Comparison of ENCODE assay signal across 10 mouse cellular contexts in the genomic region with DNA sequence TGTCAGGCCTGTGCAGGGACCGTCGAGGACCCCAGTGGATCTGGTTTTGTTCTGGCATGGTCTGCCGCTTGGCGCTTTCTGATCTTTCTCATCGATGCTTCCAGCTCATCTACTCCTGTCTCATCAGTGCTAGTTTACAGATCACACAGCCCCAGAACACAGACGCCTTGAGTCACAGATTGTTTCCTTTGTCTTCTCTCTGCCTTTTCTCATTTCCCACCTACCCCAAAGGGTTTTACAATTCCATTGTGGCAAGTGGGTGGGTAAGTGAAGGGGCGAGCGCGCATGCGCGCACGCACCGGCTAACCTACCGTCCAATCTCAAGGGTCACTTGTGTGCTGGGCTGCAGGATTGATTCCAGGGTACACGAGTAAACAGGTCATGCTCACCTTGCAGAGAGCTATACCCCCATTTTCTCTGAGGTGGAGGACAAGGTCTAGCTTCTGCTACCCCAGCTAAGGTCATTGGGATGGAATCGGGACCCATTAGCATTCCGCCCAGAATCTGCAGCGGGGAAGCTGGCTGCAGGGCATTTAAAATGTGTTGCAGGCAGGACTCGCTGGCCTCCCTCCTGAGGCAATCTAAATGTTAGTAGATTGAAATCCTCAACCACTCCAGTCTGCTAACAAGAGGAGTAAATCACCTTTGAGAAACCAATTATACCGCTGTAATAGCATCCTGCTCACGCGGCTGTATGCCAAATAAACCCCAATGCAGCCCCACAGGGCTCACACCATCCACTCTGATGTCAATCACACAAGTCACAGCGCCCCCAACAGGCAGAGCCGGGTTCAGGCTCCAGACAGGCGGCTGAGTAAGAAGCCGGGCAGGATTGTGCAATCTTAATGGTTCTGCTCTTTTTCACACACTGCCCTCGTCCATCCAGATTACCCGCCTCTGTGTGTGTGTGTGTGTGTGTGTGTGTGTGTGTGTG. TPM values are rescaled to one million over a fixed set of nuclear protein-coding genes. Genes with fewer than 3 reads are reported as not detected.
A peak's percentile ranks its signal among the peaks of the same experiment; 100 is the strongest.
DNase-seq lines count a peak whose midpoint lies in the region; ATAC-seq and TF ChIP-seq lines count a peak whose summit lies in the region.
"Had no signal": no experiment of that assay in that cellular context is flagged by ENCODE, and none has a peak within 500 bp of the region (broad histone marks: within the 10 kb centered on the region; RNA-seq: fewer than 3 reads in every experiment).

No protein-coding gene starts in this region.

- intact Hi-C loops in left cerebral cortex, postnatal 14 days (cut with DNase I) = no loop called here

- WGBS in hindbrain, embryonic 13.5 days = 43% methylated on average over 28 of the region's 28 CpGs
- 45% methylated on average over 28 of the region's 28 CpGs for WGBS in midbrain, embryonic 13.5 days

- in situ Hi-C loops in ES-E14 (cut with MboI; ENCODE audit: low sequenced_read_pairs in 2 of 2, unreplicated experiment in 2 of 2) = no loop called here

- no peak overlapping the region for H3K27ac ChIP-seq in ES-E14 (ENCODE audit: insufficient read depth, low read depth, low read length, poor library complexity, severe bottlenecking)
- peak overlapping the region; percentile 83 for H3K27ac ChIP-seq in hindbrain, embryonic 13.5 days
- H3K27ac ChIP-seq in midbrain, embryonic 13.5 days = peak overlapping the region; percentile 72
- H3K27ac ChIP-seq: heart, adult 2 months had no signal

- no peaks in the 10 kb centered on the region for H3K27me3 ChIP-seq in hindbrain, embryonic 13.5 days
- no peaks in the 10 kb centered on the region for H3K27me3 ChIP-seq in midbrain, embryonic 13.5 days

- peak overlapping the region; percentile 35; the same call in 1 of the 2 replicates for H3K9ac ChIP-seq in ES-E14 (ENCODE audit: insufficient read depth, low read depth, low read length, poor library complexity, severe bottlenecking)
- peak overlapping the region; percentile 43 for H3K9ac ChIP-seq in hindbrain, embryonic 13.5 days
- peak overlapping the region; percentile 16; the same call in 1 of the 2 replicates for H3K9ac ChIP-seq in midbrain, embryonic 13.5 days (replicated peaks)

- DNase-seq in kidney, postnatal 4 days = peak; percentile 33 to 51
- no peak for DNase-seq in kidney, postnatal 14 days
- peak; percentile 84 for DNase-seq in ES-E14 (ENCODE audit: low read depth, low spot score)
- no peak for DNase-seq in gastrocnemius, adult 18-20 months (ENCODE audit: low spot score)
- DNase-seq in left cerebral cortex, postnatal 14 days (ENCODE audit: low spot score in 2 of 2) = no peak
- DNase-seq: heart, adult 2 months; layer of hippocampus, postnatal 36 days had no signal

- H3K4me2 ChIP-seq in hindbrain, embryonic 13.5 days = peak overlapping the region; percentile 23; the same call in 1 of the 2 replicates
- peak overlapping the region; percentile 9; the same call in 1 of the 2 replicates for H3K4me2 ChIP-seq in midbrain, embryonic 13.5 days (replicated peaks)

- ATAC-seq in hindbrain, embryonic 13.5 days (ENCODE audit: low FRiP score) = peak; percentile 70
- ATAC-seq in midbrain, embryonic 13.5 days = peak; percentile 78
- no peak for ATAC-seq in erythroid progenitor cell, adult 5-6 weeks (replicated peaks; ENCODE audit: low FRiP score, poor library complexity, severe bottlenecking)

- H3K9me3 ChIP-seq in ES-E14 (ENCODE audit: control insufficient read depth, insufficient read depth, low read depth, low read length) = no peaks in the 10 kb centered on the region
- no peaks in the 10 kb centered on the region for H3K9me3 ChIP-seq in hindbrain, embryonic 13.5 days
- no peaks in the 10 kb centered on the region for H3K9me3 ChIP-seq in midbrain, embryonic 13.5 days

- H3K4me1 ChIP-seq in ES-E14 (ENCODE audit: control insufficient read depth in 2 of 2, insufficient read depth in 2 of 2, low read length in 2 of 2, poor library complexity in 1 of 2) = peaks cover 0 to 9% of the 10 kb centered on the region in 2 experiments; a peak in 2 of 4 replicates
- H3K4me1 ChIP-seq in hindbrain, embryonic 13.5 days (replicated peaks) = peaks cover 27% of the 10 kb centered on the region
- peaks cover 6% of the 10 kb centered on the region for H3K4me1 ChIP-seq in midbrain, embryonic 13.5 days (replicated peaks)

- no peaks in the 10 kb centered on the region for H3K36me3 ChIP-seq in ES-E14 (ENCODE audit: control insufficient read depth, insufficient read depth, low read length, poor library complexity, severe bottlenecking)
- H3K36me3 ChIP-seq in hindbrain, embryonic 13.5 days = no peaks in the 10 kb centered on the region
- H3K36me3 ChIP-seq in midbrain, embryonic 13.5 days = no peaks in the 10 kb centered on the region

- peak overlapping the region; percentile 44 to 56 for H3K4me3 ChIP-seq in ES-E14 (ENCODE audit: insufficient read depth in 1 of 2, low read depth in 1 of 2, low read length in 2 of 2, poor library complexity in 1 of 2, severe bottlenecking in 1 of 2)
- H3K4me3 ChIP-seq in hindbrain, embryonic 13.5 days = no peak overlapping the region
- H3K4me3 ChIP-seq in midbrain, embryonic 13.5 days (replicated peaks) = no peak overlapping the region
- H3K4me3 ChIP-seq: heart, adult 2 months had no signal

TF ChIP-seq in ES-E14, 5 proteins besides CTCF, POLR2A, EP300 and RAD21:
- TF ChIP-seq ZNF384 (IDR thresholded peaks at IDR 0.05; ENCODE audit: low read depth, low read length) (no peak), ZC3H11A (IDR thresholded peaks at IDR 0.05; ENCODE audit: borderline replicate concordance, low read depth, low read length) (no peak), HCFC1 (IDR thresholded peaks at IDR 0.05; ENCODE audit: borderline replicate concordance, insufficient read depth, low read length) (0 out of 2 replicates have a peak, but pooled peaks have one; percentile 31)

RNA-seq across cellular contexts. Expression of a gene that starts 31.0 kb away (rescaled TPM):
- 34.2 and 39.4 TPM in 2 replicates for total RNA-seq in ES-E14 (2012; rRNA removed)
- polyA plus RNA-seq in hindbrain, embryonic 13.5 days (2015; fragmentation: Nextera tagmentation; extraction: Ambion mirVana) = 156 and 158 TPM in 2 replicates
- 139 and 148 TPM in 2 replicates for polyA plus RNA-seq in midbrain, embryonic 13.5 days (2015; fragmentation: Nextera tagmentation; extraction: Ambion mirVana)
- 10 to 100 TPM; 54.6 to 57.3 TPM for total RNA-seq in gastrocnemius, adult 18-20 months (2021)
- total RNA-seq in erythroid progenitor cell, adult 5-6 weeks (2015; ENCODE audit: low replicate concordance) = 285 and 316 TPM in 2 replicates
- 129 and 154 TPM in 2 replicates for total RNA-seq in erythroid progenitor cell, adult 5-6 weeks (2017; ENCODE audit: low replicate concordance)
- total RNA-seq in left cerebral cortex, postnatal 14 days (2021) = 10 to 100 TPM; 62.5 to 64.1 TPM

RNA-seq across cellular contexts. Expression of a gene that starts 53.9 kb away (rescaled TPM):
- total RNA-seq in ES-E14 (2012; rRNA removed) = 1.5 and 2.4 TPM in 2 replicates
- polyA plus RNA-seq in hindbrain, embryonic 13.5 days (2015; fragmentation: Nextera tagmentation; extraction: Ambion mirVana) = 0.25 and 0.31 TPM in 2 replicates
- polyA plus RNA-seq in midbrain, embryonic 13.5 days (2015; fragmentation: Nextera tagmentation; extraction: Ambion mirVana) = 0.17 and 0.27 TPM in 2 replicates
- 1 to 10 TPM; 3.6 to 4.3 TPM for total RNA-seq in gastrocnemius, adult 18-20 months (2021)
- total RNA-seq in erythroid progenitor cell, adult 5-6 weeks (2015; ENCODE audit: low replicate concordance) = 19.7 and 20.9 TPM in 2 replicates
- 29.5 and 46.1 TPM in 2 replicates for total RNA-seq in erythroid progenitor cell, adult 5-6 weeks (2017; ENCODE audit: low replicate concordance)
- total RNA-seq in left cerebral cortex, postnatal 14 days (2021) = 1 to 10 TPM; 1.1 to 1.4 TPM

Comparison
In these comparisons a context has a peak if more than half of its experiments do, and no peak if none do; other contexts are left out.
1. DNase-seq: peak in kidney, postnatal 4 days (2 of 2) and ES-E14 (single experiment); none in kidney, postnatal 14 days (single experiment), gastrocnemius, adult 18-20 months (single experiment) and left cerebral cortex, postnatal 14 days (0 of 2).
2. H3K4me3 ChIP-seq: peak in ES-E14 (2 of 2); none in hindbrain, embryonic 13.5 days (single experiment) and midbrain, embryonic 13.5 days (single experiment).
3. Peak in every context shown above with its lines, with median percentiles within 50 percentile points of each other: H3K9ac ChIP-seq.